Mouse (Mus musculus): ENCODE results near the gene Ube2q2.
A peak's percentile ranks its signal among the peaks of the same experiment; 100 is the strongest.
"Not testable (repeated sequence)": the region's sequence is repeated elsewhere in the genome, so short reads cannot be mapped to it uniquely, and the experiment has no call there.

The Ube2q2 gene

GRCm38 (mm10) chr9:55148854-55149498 is at the start of gene Ube2q2:
Ube2q2 (plus strand) TSS chr9:55148854.
- peak; percentile 86 for DNase-seq (ENCODE audit: inconsistent ontology term)

GRCm38 (mm10) chr9:55101117-55101516 is 47.5 kb upstream of the Ube2q2 start:
- DNase-seq (ENCODE audit: inconsistent ontology term), result no peak

GRCm38 (mm10) chr9:55102186-55102835 is 46.3 kb upstream of the Ube2q2 start:
- DNase-seq (ENCODE audit: inconsistent ontology term), result no peak

- DNase-seq (ENCODE audit: inconsistent ontology term), result no peak
These were observed 45.6 kb upstream of the Ube2q2 start for GRCm38 (mm10) chr9:55102931-55103630.

- DNase-seq (ENCODE audit: inconsistent ontology term), result peak; percentile 87
These were observed 38.4 kb upstream of the Ube2q2 start for GRCm38 (mm10) chr9:55110059-55110834.

- DNase-seq (ENCODE audit: inconsistent ontology term), result not testable (repeated sequence)
These were observed 37.8 kb upstream of the Ube2q2 start for GRCm38 (mm10) chr9:55110835-55111217.

- peak; percentile 30 for DNase-seq (ENCODE audit: inconsistent ontology term)
These were observed 33.9 kb upstream of the Ube2q2 start for GRCm38 (mm10) chr9:55114752-55115151.

- no peak for DNase-seq (ENCODE audit: inconsistent ontology term)
These were observed 31.2 kb upstream of the Ube2q2 start for GRCm38 (mm10) chr9:55117293-55118055.

GRCm38 (mm10) chr9:55122586-55122985 is 26.1 kb upstream of the Ube2q2 start:
- no peak for DNase-seq (ENCODE audit: inconsistent ontology term)

GRCm38 (mm10) chr9:55125735-55126134 is 22.9 kb upstream of the Ube2q2 start:
- DNase-seq (ENCODE audit: inconsistent ontology term), result no peak

GRCm38 (mm10) chr9:55126295-55126694 is 22.4 kb upstream of the Ube2q2 start:
- no peak for DNase-seq (ENCODE audit: inconsistent ontology term)

- no peak for DNase-seq (ENCODE audit: inconsistent ontology term)
These were observed 16.8 kb upstream of the Ube2q2 start for GRCm38 (mm10) chr9:55131851-55132250.

- peak; percentile 68 for DNase-seq (ENCODE audit: inconsistent ontology term)
These were observed 12.1 kb upstream of the Ube2q2 start for GRCm38 (mm10) chr9:55136576-55136975.

- no peak for DNase-seq (ENCODE audit: inconsistent ontology term)
These were observed 11.5 kb upstream of the Ube2q2 start for GRCm38 (mm10) chr9:55137112-55137511.

- DNase-seq (ENCODE audit: inconsistent ontology term), result peak; percentile 70
These were observed 8.7 kb upstream of the Ube2q2 start for GRCm38 (mm10) chr9:55139958-55140357.

GRCm38 (mm10) chr9:55149499-55150278 is 1.0 kb downstream of the Ube2q2 start:
- DNase-seq (ENCODE audit: inconsistent ontology term), result peak; percentile 66

- no peak for DNase-seq (ENCODE audit: inconsistent ontology term)
These were observed 1.6 kb downstream of the Ube2q2 start for GRCm38 (mm10) chr9:55150279-55150726.

GRCm38 (mm10) chr9:55151096-55151495 is 2.4 kb downstream of the Ube2q2 start:
- DNase-seq (ENCODE audit: inconsistent ontology term), result no peak

- DNase-seq (ENCODE audit: inconsistent ontology term), result no peak
These were observed 4.3 kb downstream of the Ube2q2 start for GRCm38 (mm10) chr9:55152935-55153334.

GRCm38 (mm10) chr9:55170655-55171412 is 22.2 kb downstream of the Ube2q2 start:
- DNase-seq (ENCODE audit: inconsistent ontology term), result peak; percentile 11

Data from Muller cell, postnatal 12 days (primary cell).